Mouse (Mus musculus): Measurements from ENCODE around the gene Tmem44. TPM values are rescaled to one million over a fixed set of nuclear protein-coding genes. Genes with fewer than 3 reads are reported as not detected.
"Not testable (repeated sequence)": the region's sequence is repeated elsewhere in the genome, so short reads cannot be mapped to it uniquely, and the experiment has no call there.

The Tmem44 gene
- polyA plus RNA-seq, 1 experiment from 2014 or later: 24.3 TPM

- no peak overlapping the region for H3K27ac ChIP-seq (replicated peaks; ENCODE audit: low read depth, low read length)
- no peaks in the 10 kb centered on the region for H3K9me3 ChIP-seq (replicated peaks; ENCODE audit: control insufficient read depth, low read length)
- DNase-seq (ENCODE audit: low spot score) (no peak), ATAC-seq (replicated peaks; ENCODE audit: insufficient number of reproducible peaks, low FRiP score, low TSS enrichment, low read depth) (no peak)
- H3K4me2 ChIP-seq (ENCODE audit: low read depth, low read length): no peak overlapping the region
- H3K9ac ChIP-seq (replicated peaks; ENCODE audit: low read length): no peak overlapping the region
- no peaks in the 10 kb centered on the region; the same call in 1 of the 2 replicates for H3K4me1 ChIP-seq (ENCODE audit: control insufficient read depth, insufficient read depth, low read length)
- WGBS: 57% methylated on average over 3 of the region's 3 CpGs
- no peak overlapping the region for H3K4me3 ChIP-seq (ENCODE audit: low read depth, low read length)
- no peaks in the 10 kb centered on the region for H3K36me3 ChIP-seq (replicated peaks; ENCODE audit: control insufficient read depth, insufficient read depth, low read depth, low read length)
- no peaks in the 10 kb centered on the region for H3K27me3 ChIP-seq (ENCODE audit: control insufficient read depth, insufficient read depth, low read length)
Observed at GRCm38 (mm10) chr16:30477006-30477405, 73.6 kb downstream of the Tmem44 start.

GRCm38 (mm10) chr16:30475633-30476461 is 74.8 kb downstream of the Tmem44 start:
- Histone ChIP-seq H3K36me3 (replicated peaks; ENCODE audit: control insufficient read depth, insufficient read depth, low read depth, low read length) (no peaks in the 10 kb centered on the region), H3K27ac (replicated peaks; ENCODE audit: low read depth, low read length) (no peak overlapping the region; the same call in 1 of the 2 replicates), H3K4me1 (ENCODE audit: control insufficient read depth, insufficient read depth, low read length) (no peaks in the 10 kb centered on the region; the same call in 1 of the 2 replicates), H3K9me3 (replicated peaks; ENCODE audit: control insufficient read depth, low read length) (no peaks in the 10 kb centered on the region), H3K4me2 (ENCODE audit: low read depth, low read length) (no peak overlapping the region), H3K4me3 (ENCODE audit: low read depth, low read length) (no peak overlapping the region), H3K9ac (replicated peaks; ENCODE audit: low read length) (no peak overlapping the region), H3K27me3 (ENCODE audit: control insufficient read depth, insufficient read depth, low read length) (no peaks in the 10 kb centered on the region)
- ATAC-seq (replicated peaks; ENCODE audit: insufficient number of reproducible peaks, low FRiP score, low TSS enrichment, low read depth): no peak
- WGBS: 57% methylated on average over 10 of the region's 10 CpGs
- peak; percentile 26 for DNase-seq (ENCODE audit: low spot score)

- Histone ChIP-seq H3K4me3 (ENCODE audit: low read depth, low read length) (no peak overlapping the region), H3K9me3 (replicated peaks; ENCODE audit: control insufficient read depth, low read length) (no peaks in the 10 kb centered on the region), H3K4me2 (ENCODE audit: low read depth, low read length) (no peak overlapping the region), H3K9ac (replicated peaks; ENCODE audit: low read length) (no peak overlapping the region), H3K36me3 (replicated peaks; ENCODE audit: control insufficient read depth, insufficient read depth, low read depth, low read length) (no peaks in the 10 kb centered on the region), H3K4me1 (ENCODE audit: control insufficient read depth, insufficient read depth, low read length) (no peaks in the 10 kb centered on the region; the same call in 1 of the 2 replicates), H3K27ac (replicated peaks; ENCODE audit: low read depth, low read length) (no peak overlapping the region), H3K27me3 (ENCODE audit: control insufficient read depth, insufficient read depth, low read length) (no peaks in the 10 kb centered on the region)
- no peak for ATAC-seq (replicated peaks; ENCODE audit: insufficient number of reproducible peaks, low FRiP score, low TSS enrichment, low read depth)
- WGBS: 70% methylated on average over 5 of the region's 5 CpGs
- no peak for DNase-seq (ENCODE audit: low spot score)
Observed at GRCm38 (mm10) chr16:30472447-30472846, 78.2 kb downstream of the Tmem44 start.

GRCm38 (mm10) chr16:30471912-30472311 is 78.7 kb downstream of the Tmem44 start:
- Histone ChIP-seq H3K4me1 (ENCODE audit: control insufficient read depth, insufficient read depth, low read length) (no peaks in the 10 kb centered on the region; the same call in 1 of the 2 replicates), H3K27me3 (ENCODE audit: control insufficient read depth, insufficient read depth, low read length) (no peaks in the 10 kb centered on the region), H3K4me3 (ENCODE audit: low read depth, low read length) (no peak overlapping the region), H3K9ac (replicated peaks; ENCODE audit: low read length) (no peak overlapping the region), H3K4me2 (ENCODE audit: low read depth, low read length) (no peak overlapping the region), H3K36me3 (replicated peaks; ENCODE audit: control insufficient read depth, insufficient read depth, low read depth, low read length) (no peaks in the 10 kb centered on the region), H3K9me3 (replicated peaks; ENCODE audit: control insufficient read depth, low read length) (no peaks in the 10 kb centered on the region), H3K27ac (replicated peaks; ENCODE audit: low read depth, low read length) (no peak overlapping the region)
- no peak for DNase-seq (ENCODE audit: low spot score)
- ATAC-seq (replicated peaks; ENCODE audit: insufficient number of reproducible peaks, low FRiP score, low TSS enrichment, low read depth): no peak
- 81% methylated on average over 2 of the region's 2 CpGs for WGBS

- ATAC-seq (replicated peaks; ENCODE audit: insufficient number of reproducible peaks, low FRiP score, low TSS enrichment, low read depth) (no peak), DNase-seq (ENCODE audit: low spot score) (no peak)
- Histone ChIP-seq H3K9me3 (replicated peaks; ENCODE audit: control insufficient read depth, low read length) (no peaks in the 10 kb centered on the region), H3K27me3 (ENCODE audit: control insufficient read depth, insufficient read depth, low read length) (no peaks in the 10 kb centered on the region), H3K4me1 (ENCODE audit: control insufficient read depth, insufficient read depth, low read length) (no peaks in the 10 kb centered on the region; the same call in 1 of the 2 replicates), H3K27ac (replicated peaks; ENCODE audit: low read depth, low read length) (no peak overlapping the region), H3K36me3 (replicated peaks; ENCODE audit: control insufficient read depth, insufficient read depth, low read depth, low read length) (no peaks in the 10 kb centered on the region), H3K4me3 (ENCODE audit: low read depth, low read length) (no peak overlapping the region), H3K9ac (replicated peaks; ENCODE audit: low read length) (no peak overlapping the region), H3K4me2 (ENCODE audit: low read depth, low read length) (no peak overlapping the region)
- WGBS: 94% methylated on average over 6 of the region's 6 CpGs
Observed at GRCm38 (mm10) chr16:30468944-30469343, 81.7 kb downstream of the Tmem44 start.

GRCm38 (mm10) chr16:30465680-30466298 is 84.9 kb downstream of the Tmem44 start:
- H3K9ac ChIP-seq (replicated peaks; ENCODE audit: low read length): no peak overlapping the region
- DNase-seq (ENCODE audit: low spot score): no peak
- H3K4me1 ChIP-seq (ENCODE audit: control insufficient read depth, insufficient read depth, low read length): no peaks in the 10 kb centered on the region
- H3K27me3 ChIP-seq (ENCODE audit: control insufficient read depth, insufficient read depth, low read length): no peaks in the 10 kb centered on the region
- no peak overlapping the region for H3K27ac ChIP-seq (replicated peaks; ENCODE audit: low read depth, low read length)
- no peaks in the 10 kb centered on the region for H3K36me3 ChIP-seq (replicated peaks; ENCODE audit: control insufficient read depth, insufficient read depth, low read depth, low read length)
- no peak for ATAC-seq (replicated peaks; ENCODE audit: insufficient number of reproducible peaks, low FRiP score, low TSS enrichment, low read depth)
- WGBS: 75% methylated on average over 5 of the region's 5 CpGs
- H3K4me3 ChIP-seq (ENCODE audit: low read depth, low read length): no peak overlapping the region
- no peak overlapping the region for H3K4me2 ChIP-seq (ENCODE audit: low read depth, low read length)
- no peaks in the 10 kb centered on the region; the same call in 1 of the 2 replicates for H3K9me3 ChIP-seq (replicated peaks; ENCODE audit: control insufficient read depth, low read length)

- DNase-seq (ENCODE audit: low spot score); H3K4me2 ChIP-seq (ENCODE audit: low read depth, low read length); H3K4me1 ChIP-seq (ENCODE audit: control insufficient read depth, insufficient read depth, low read length); H3K27ac ChIP-seq (replicated peaks; ENCODE audit: low read depth, low read length); H3K36me3 ChIP-seq (replicated peaks; ENCODE audit: control insufficient read depth, insufficient read depth, low read depth, low read length); ATAC-seq (replicated peaks; ENCODE audit: insufficient number of reproducible peaks, low FRiP score, low TSS enrichment, low read depth); H3K4me3 ChIP-seq (ENCODE audit: low read depth, low read length); H3K27me3 ChIP-seq (ENCODE audit: control insufficient read depth, insufficient read depth, low read length); H3K9me3 ChIP-seq (replicated peaks; ENCODE audit: control insufficient read depth, low read length); H3K9ac ChIP-seq (replicated peaks; ENCODE audit: low read length): not testable (repeated sequence)
- 79% methylated on average over 3 of the region's 3 CpGs for WGBS
Observed at GRCm38 (mm10) chr16:30464742-30465141, 85.9 kb downstream of the Tmem44 start.
